Mouse (Mus musculus) ES-CJ7 (cell line): ENCODE measurements at regions not wholly inside any gene's neighbourhood (a gene's known extent, or its start where the extent isn't known, plus 50 kb on each side); places are given as distances from the start of the nearest gene placed in this dataset.

ENCODE experiments used
- DNase-seq: peaks from one replicate; pipeline ENCODE4 v3.0.0; 2011; ENCODE audit warnings: low read depth, low spot score

DNA sequence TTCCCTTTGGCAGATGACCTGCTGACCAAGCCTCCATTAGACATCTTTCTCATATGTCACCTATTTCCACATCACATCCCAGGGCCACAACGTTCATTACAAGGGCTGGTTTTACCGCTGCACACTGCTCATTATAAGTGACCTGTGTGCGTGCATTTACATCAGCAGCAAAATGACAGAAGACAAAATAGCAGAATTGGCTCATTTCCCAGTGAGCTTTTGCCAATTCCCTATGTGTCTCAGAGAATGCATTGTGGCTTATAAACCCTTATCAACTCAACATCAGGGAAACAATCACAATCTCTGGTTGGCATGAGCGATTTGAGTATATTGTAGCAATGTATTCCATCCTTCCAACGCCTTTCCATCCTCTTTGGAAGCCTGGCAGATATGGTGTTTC, 364.7 kb downstream of the Samd5 start:
- DNase-seq: no peak

DNA sequence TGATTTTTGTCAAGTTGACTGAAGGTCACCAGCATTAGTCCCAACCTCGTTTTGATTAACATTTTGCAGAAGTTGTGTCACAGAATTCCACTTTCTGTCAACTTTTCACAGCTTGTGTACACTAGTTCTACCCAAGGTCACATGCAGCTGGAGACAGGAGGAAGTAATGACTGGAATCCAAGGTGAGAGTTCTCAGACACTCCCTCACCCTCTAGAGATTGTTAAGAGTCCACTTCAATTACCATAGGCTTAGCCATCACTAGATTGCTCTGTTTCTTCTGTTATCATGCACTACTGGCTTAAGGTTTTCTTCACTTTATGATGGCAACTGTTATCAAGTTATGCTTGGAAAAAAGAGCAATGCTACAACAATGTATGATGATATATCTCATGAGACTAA, 379.0 kb downstream of the Samd5 start:
- DNase-seq: no peak

- no peak for DNase-seq
These were observed 379.7 kb downstream of the Samd5 start for GRCm38 (mm10) chr10:9295269-9295668.

GRCm38 (mm10) chr10:9294620-9295019, 380.4 kb downstream of the Samd5 start:
- no peak for DNase-seq

DNA sequence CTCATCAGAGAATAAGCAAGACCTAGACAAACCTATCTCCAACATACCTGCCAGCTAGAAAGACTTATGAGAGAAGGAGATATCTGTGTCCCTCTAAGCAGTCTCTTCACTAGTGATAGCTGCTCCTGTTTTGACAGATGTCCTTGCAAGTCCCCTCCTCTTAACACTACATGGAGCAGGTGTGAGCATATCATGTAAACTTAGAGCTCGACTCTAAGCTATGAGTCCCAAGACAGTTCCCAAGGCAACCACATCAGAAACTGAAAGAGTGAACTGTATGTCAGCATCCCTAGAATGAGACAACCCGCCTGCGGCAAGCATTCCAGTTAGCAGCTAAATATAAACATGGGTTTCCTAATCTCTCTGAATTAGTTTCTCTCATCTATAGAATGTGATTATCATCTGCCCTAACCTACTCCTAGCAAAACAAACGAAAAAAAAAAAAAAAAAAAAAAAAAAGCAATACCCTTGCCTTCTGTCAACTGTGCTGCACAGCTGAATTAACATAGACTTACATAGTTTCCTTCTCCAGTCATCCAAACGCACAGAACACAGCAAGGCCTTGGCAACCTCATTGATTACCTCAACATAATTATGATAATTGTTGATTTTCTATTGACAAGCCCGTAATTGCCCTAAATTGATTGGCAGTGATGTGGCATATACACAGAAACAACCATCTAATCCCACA, 383.4 kb downstream of the Samd5 start:
- DNase-seq: no peak

GRCm38 (mm10) chr10:9272940-9273339, 387.1 kb upstream of the Sash1 start:
- DNase-seq: no peak

- no peak for DNase-seq
These were observed 386.4 kb upstream of the Sash1 start for GRCm38 (mm10) chr10:9272243-9272642.

DNA sequence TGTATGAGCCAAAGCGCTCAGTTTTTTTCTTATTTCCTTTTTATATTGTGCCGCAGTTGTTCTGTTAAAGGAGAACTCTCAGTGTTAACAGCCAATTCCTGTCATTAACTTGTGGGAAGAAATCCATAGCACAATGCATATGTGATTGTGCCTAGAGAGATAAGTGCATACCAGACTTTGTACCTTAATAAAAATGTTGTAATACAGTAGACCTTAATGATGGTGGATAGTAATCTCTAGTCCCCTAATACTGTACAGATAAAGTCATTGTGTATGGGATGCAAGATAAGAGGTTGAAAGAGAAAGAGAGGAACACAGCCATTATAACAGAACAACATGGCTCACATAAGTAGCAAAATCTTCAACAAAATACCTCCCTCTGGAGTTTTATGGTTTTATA, 379.7 kb upstream of the Sash1 start:
- DNase-seq: no peak

- DNase-seq: no peak
These were observed 378.6 kb upstream of the Sash1 start for GRCm38 (mm10) chr10:9264309-9265000.

DNA sequence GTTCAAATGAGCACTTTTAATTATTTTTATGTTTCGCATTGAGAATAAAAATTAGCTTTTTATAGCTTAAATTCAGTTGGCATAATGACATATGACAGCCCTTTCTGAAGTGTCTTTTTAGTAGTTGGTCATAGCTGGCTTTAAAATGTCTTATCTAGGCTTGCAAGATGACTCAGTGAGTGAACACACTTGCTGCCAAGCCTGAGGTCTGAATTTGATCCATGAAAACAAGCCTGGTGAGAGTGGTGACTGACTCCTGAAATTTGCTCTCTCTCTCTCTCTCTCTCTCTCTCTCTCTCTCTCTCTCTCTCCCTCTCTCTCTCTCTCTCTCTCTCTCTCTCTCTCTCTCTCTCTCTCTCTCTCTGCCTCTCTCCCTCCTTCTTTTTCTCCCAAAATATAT, 372.8 kb upstream of the Sash1 start:
- no peak for DNase-seq

DNA sequence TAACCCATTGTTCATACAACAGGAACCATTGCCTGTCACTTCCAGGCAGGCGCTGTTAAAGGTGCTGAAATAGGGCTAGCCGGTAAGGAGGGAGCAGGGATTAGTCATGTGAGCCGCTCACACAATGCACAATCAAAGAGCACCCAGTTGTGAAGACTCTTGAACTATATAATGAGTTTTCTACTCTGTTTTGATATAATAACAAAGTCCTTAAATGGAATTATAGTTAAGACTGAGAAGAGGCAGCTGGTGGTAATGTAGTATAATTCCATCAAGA, 367.0 kb upstream of the Sash1 start:
- DNase-seq: peak; percentile 33

DNA sequence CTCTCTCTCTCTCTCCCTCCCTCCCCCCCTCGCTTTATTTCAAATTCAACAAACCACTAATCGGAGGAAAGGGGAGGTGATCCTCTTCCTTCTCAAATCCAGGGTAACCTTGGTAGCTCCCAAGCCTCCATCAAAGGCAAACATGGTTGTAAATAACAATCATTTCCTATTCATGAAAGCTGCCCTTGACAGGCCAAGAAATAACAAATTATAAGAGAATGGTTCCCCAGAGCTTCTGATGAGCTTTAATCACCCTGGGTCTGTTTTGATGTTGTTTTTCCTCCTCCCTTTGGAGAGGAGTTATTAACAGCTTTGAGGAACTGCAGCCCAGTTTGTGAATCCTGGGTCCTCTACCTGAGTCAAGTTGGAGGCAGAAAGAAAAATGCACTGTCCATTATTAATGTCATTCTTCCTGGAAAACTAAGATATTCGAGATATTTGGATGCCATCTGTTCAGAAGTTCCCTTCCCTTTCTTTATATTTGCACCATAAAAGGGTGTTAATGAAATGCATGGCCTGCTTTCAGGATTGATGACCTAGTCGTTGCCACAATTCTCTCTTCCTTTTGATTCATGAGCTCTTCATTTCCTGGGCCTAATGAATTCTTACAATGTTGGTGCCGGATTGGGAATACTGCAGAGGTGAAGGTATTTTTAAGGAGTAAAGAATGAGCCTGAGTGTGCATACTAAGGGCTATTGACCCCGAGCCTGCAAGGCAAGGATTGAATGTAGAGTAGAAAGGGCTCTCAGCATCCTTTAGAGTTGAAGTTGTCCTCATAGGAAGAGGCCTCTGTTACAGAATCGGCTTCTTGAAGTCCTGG, 366.5 kb upstream of the Sash1 start:
- peak; percentile 40 for DNase-seq

GRCm38 (mm10) chr10:9243281-9243618, 357.4 kb upstream of the Sash1 start:
- no peak for DNase-seq

DNA sequence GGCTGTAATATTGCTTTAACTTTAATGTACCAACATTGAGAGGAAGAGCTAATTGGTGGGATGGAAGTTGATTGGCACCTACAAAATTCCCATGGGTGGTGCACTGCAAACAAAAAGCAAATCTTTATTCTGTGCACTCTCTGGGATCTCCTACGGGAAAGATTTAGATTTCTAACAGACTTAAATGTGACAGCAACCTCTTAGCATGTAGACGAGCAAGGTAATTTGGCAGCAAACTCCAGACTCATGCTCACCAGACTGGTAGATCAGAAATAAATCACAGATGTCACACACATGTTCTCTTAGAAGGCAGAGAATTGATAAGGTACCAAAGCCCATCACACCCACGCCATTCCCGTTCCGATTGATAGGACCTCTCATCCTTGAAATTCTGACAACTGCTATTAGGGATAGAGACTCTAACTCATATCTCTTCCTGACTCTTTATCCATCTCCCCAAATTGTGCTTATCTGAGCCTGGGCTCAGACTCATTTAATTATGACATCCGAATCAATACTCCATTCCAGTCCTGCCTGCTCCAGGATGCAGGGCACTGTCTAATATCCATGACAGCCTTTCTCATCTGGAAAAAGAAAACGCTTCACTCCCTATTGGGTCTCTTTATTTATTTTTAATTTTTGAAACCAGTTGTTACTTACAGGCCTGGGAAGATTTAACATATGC, 356.9 kb upstream of the Sash1 start:
- no peak for DNase-seq

GRCm38 (mm10) chr10:9239956-9240355, 354.1 kb upstream of the Sash1 start:
- no peak for DNase-seq

- DNase-seq: no peak
These were observed 345.9 kb upstream of the Sash1 start for GRCm38 (mm10) chr10:9231751-9232150.

DNA sequence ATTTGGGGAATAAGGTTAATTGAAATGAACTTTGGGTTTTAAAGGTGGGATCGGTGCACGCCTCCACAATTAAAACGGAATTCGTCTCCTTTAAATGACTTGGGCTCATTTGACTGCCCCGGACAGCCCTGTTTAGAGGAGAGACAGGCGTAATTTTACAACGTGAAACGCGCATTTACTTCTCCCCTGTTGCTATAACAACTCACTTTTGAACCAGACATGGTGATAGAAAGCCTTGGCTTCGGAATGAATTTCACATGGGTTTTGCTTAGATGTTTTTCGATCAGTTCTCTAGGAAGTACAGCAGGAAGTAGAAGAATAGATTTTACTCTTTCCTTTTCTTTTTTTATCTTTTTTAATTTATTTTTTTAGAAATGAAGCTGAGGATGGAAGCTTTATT, 343.2 kb upstream of the Sash1 start:
- DNase-seq: no peak

GRCm38 (mm10) chr10:9227361-9227760, 341.5 kb upstream of the Sash1 start:
- DNase-seq: no peak

DNA sequence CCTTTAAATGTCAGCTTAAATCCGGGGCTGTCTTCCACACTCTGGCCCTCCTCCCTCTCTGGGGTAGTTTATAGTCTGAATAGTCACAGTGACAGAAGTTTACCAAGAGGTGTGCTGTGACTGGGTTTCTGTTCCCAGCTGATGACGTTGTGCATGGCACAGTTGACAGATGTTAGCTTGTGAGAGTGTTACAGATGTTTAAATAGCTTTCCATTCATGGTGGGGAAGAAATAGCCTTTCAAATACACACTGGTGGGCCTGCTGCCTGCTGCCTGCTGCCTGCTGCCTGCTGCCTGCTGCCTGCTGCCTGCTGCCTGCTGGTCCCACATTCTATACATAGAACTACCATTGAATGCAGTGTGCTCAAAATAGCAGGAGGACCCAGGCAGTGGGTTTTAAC, 324.8 kb upstream of the Sash1 start:
- no peak for DNase-seq

GRCm38 (mm10) chr10:9204096-9204495, 318.2 kb upstream of the Sash1 start:
- DNase-seq: no peak

DNA sequence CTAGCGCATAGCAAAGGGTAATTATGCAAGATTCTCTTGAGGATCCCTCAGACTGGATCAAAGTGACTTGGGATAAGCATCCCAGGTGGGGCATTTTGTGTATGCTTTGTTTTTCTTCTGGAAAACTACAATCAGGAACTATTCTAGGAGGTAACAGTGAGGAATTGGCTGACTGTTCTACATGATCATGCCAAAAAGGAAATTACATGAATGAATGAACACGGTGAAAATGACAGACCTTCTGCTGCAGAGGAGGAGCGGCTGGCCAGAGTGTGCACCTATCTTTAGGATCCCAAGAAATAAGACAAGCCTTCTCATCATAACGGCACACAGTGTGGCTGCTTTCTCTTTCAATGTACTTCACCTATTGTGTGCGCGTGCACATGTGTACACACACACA, 317.5 kb upstream of the Sash1 start:
- DNase-seq: no peak

- no peak for DNase-seq
These were observed 317.1 kb upstream of the Sash1 start for GRCm38 (mm10) chr10:9202922-9203321.
